Mouse (Mus musculus) ovary, postnatal 10 days (tissue): ENCODE measurements around the gene Paqr7.

ENCODE experiments used
- DNase-seq: peaks from one replicate; pipeline ENCODE4 v3.0.0; 2022; ENCODE audit warnings: low spot score

Gene Paqr7

DNA sequence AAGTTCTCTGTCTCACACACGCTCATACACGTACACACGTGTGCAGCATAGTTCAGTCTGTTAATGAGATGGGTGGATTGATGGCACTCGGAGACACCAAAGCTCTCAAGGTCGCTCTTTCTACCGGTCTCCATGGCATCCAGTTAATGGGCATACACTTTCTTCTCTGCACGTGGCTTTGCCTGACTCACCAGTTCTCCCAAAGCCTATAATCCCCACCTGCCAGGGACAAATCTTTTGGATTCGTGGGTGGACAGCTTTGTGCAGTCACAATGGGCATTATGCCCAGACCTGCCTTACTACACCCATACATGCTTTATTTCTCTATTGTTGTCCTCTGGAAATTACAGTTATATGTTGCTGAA lies 39.3 kb downstream of the Paqr7 start:
- no peak for DNase-seq

DNA sequence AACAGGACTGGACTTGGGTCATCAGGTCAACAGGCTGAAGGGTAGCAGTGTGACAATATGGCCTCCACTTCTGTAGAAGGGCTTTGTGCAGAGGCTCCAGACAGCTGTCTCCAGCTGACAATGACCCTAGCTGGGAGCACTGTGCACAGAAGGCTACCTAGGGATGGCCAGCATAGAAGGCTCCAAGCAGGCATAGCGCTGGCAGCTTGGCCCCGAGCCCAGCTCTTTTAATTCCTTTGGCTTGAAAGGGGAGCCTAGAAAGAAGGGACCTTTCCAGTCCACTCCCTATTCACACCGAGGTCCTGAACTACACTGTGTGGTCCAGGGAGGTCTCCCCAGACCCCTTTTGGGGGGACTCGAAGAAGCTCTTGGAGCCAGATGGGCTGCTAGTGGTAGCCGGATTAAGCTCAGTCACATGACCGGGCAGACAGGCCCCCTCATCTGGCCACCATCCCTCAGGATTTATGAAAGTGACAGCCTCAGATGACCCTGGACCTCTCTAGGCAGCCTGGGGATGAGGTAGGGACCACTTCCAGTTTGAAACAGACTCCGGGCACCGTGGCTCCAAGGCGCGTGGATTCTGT lies 42.6 kb downstream of the Paqr7 start:
- no peak for DNase-seq

DNA sequence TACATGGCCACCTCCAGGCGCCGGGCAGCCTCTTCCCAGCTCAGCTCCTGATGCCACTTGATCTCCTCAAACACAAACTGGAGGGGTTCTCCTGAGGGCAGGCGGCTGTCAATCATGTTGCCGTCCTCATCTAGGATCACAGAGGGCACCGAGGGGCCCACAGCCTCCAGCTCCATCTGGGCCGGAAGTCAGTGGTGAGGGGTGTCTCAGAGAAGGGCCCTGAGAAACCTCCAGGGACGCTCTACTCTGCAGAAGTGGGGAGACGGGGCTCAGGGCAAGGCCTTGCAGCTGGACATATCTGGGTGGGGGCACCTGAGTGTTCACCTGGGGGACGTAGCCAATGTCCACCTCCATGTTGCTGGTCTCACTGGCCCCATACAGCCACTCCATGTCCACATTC lies 46.2 kb downstream of the Paqr7 start:
- no peak for DNase-seq

GRCm38 (mm10) chr4:134543261-134543660 lies 46.8 kb downstream of the Paqr7 start:
- DNase-seq: peak; percentile 86

GRCm38 (mm10) chr4:134546814-134547705 lies 50.6 kb downstream of the Paqr7 start:
- DNase-seq: no peak

DNA sequence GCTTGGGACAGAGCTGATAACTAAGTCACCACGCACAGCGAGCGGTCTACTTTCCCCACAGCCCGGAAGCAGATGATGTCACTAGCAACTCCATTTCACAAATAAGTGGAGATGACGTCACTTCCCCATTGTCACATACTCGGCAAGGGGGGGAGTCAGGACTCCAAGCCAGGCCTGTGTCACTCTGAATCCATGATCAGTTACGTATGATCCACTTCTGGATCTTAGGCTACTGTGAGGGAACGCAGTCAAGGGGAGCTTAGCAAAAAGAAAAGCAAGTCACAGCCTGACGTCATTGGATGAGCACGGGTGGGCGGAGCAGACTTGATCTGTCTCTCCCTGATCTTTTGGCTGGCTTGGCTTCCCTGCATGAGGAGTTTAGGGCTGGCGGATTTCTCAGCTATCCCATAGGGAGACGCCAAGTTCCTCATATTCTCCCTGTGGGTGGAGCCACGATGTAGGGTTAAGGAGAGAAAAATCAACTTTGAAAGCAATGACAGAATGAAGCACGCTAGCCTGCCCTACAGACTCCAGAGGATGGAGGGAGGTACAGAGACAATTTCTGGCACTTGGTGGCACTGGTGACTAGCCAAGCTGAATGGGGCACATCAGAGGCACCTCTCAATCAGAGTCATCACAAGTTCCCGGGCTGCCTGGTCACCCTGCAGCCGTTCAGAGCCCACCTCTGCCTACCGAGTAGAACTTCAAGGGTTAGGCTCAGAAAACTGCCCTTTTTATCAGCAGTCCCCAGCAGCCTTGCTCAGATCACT lies 51.9 kb downstream of the Paqr7 start:
- DNase-seq: no peak

- no peak for DNase-seq
Measured at GRCm38 (mm10) chr4:134549899-134550298, 53.4 kb downstream of the Paqr7 start.

GRCm38 (mm10) chr4:134551494-134552316 lies 55.2 kb downstream of the Paqr7 start, which contains the start of gene Selenon:
Gene Selenon (minus strand): TSS chr4:134552166.
- DNase-seq: no peak

- no peak for DNase-seq
Measured at GRCm38 (mm10) chr4:134553631-134554030, 57.1 kb downstream of the Paqr7 start.

GRCm38 (mm10) chr4:134555956-134556580 lies 59.6 kb downstream of the Paqr7 start:
- DNase-seq: no peak

- no peak for DNase-seq
Measured at GRCm38 (mm10) chr4:134557626-134558249, 61.2 kb downstream of the Paqr7 start.

DNA sequence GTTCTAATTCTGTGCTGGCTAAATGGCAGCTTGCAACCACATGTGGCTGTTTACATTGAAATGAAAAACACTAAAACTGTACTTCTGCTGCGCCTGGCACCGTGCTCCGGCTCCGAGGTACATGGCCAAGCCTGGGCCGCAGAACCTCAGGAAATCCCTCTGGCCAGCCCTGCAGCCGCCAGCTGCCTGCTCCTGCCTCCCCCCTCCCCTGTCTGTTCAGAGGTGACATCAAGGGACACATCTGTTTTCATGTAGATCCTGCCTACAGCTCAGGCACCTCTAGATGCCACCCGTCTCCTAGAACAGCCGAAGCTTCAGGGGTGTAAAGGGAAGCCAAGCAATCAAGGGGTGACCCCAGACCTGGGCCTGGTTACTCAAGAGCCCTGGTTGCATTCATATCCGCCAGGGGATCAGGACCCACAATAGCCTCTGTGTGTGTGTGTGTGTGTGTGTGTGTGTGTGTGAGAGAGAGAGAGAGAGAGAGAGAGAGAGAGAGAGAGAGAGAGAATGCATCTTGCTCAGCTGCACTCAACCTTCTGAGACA lies 62.1 kb downstream of the Paqr7 start:
- DNase-seq: no peak

DNA sequence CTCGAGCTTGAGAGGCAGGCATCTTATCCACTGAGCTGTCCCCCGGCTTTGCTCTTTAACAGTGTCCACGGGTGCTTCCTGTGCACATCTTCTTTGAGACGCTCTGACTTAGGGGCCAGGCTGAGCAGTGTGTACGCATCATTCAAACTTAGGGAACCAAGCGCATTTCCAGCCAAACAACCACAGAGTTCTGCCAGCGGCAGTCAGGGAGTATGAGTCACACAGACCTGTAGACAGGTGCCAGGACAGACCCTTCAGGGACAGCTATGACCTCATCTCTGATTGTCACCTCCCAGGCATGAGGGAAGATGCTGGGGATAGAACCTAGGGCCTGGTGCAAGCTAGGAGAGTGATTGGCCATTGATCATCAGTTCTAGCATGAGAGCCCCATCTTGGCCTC lies 62.7 kb downstream of the Paqr7 start:
- no peak for DNase-seq
